Mouse (Mus musculus) heart, postnatal 10 days (tissue): ENCODE results near the gene Ssh2. TPM values are rescaled to one million over a fixed set of nuclear protein-coding genes. Genes with fewer than 3 reads are reported as not detected.
A peak's percentile ranks its signal among the peaks of the same experiment; 100 is the strongest.

Experiments
- DNase-seq, 2 experiments: peaks; one replicate each; pipeline ENCODE4 v3.0.0; 2021
- intact Hi-C: fragments of 180-260 bp; cut with DNase I; formaldehyde crosslinking; loops from one replicate; pipeline ENCODE4 v1.15.1; 2025
- total RNA-seq, 2 experiments: library from RNA; stranded (reverse); gene quantifications; 2 replicates each; pipeline ENCODE4 v1.2.3; 2021

Gene Ssh2
- total RNA-seq, 2 experiments from 2014 or later: 97.0 to 97.2 TPM

DNA sequence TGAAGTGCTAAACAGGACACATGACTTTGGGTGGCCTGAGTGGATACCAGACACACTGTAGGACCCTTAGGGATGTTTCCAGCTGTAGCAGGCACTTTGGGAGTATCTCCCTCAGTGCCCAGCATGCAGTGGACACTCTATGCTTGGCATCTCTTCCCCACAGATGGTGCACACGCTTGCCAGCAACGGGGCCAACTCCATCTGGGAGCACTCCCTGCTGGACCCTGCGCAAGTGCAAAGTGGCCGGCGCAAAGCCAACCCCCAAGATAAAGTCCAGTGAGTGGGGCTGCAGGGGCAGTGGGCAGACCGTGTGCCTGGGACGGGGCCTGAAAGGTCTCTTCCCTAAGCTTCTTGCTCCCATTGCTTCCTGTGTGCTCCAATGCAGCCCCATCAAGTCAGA, 283.3 kb downstream of the Ssh2 start:
- intact Hi-C loops: loop anchor here (10.0 kb wide), 1 partner anchor 295 kb away; no protein-coding TSS in a partner anchor
- DNase-seq: peak in 1 of 2 experiments; percentile 53

- intact Hi-C loops: loop anchor here (1.0 kb wide), 1 partner anchor 9 kb away; no protein-coding TSS in a partner anchor
- DNase-seq: no peak
Observed at GRCm38 (mm10) chr11:77500361-77501325, 284.6 kb downstream of the Ssh2 start.

DNA sequence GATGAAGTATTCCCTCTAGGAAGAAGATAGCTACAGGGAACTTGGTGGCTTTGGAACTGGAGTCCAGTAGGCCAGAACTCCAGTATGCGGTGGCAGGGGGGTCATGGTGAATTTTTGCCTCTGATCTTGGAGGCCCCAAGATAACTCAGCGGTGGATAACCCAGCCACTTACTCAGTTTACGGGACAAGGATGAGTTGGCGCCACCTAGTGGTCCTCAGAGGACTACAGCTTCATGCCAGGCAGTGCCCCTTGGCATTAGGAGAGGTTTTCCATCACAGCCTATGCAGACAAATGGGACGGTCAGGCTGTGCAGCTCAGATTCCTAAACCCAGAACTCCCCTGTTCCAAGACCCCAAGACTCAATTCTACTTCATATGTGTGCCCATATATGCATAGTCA, 285.3 kb downstream of the Ssh2 start:
- intact Hi-C loops: loop anchor here (1.0 kb wide), 1 partner anchor 10 kb away; no protein-coding TSS in a partner anchor
- DNase-seq: peak; percentile 84 to 87

DNA sequence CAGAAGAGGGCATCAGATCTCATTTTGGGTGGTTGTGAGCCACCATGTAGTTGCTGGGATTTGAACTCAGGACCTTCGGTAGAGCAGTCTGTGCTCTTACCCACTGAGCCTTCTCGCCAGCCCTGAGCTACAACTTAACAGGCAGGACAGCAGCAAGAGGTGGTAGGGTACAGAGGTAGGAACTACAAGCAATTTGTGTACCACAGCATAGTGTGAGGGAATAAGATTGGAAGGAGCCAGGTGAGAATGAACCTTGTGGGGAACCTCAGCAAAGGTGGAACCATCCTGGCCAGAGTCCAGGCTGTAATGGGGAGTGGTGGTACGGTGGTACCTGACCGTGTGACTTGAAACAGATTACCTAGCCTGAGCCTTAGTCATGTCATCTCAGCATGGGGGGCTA, 285.9 kb downstream of the Ssh2 start:
- no peak for DNase-seq
- intact Hi-C loops: loop anchor here (1.0 kb wide), 1 partner anchor 11 kb away; no protein-coding TSS in a partner anchor

GRCm38 (mm10) chr11:77502481-77502880, 286.4 kb downstream of the Ssh2 start:
- intact Hi-C loops: no loop called here
- no peak for DNase-seq

DNA sequence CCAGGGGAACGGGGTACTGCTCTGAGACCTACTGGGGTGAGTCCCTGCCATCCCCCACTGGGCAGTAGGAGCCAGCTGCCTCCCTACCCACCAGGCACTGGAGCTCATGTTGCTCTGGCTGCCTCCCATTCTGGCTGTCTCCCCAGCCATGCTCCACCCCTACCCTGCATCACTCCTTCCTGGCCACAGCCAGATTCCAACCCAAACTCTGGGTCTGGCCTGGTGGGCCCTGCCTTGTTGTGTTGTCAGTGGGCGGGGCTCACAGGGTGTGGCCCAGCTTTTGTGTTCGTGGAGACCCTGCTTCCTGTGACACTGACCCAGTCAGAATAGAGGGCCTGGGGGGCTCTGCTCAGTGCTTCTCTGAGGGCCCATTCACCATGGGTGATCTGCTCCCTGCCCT, 287.4 kb downstream of the Ssh2 start:
- intact Hi-C loops: no loop called here
- DNase-seq: peak; percentile 60 to 69

DNA sequence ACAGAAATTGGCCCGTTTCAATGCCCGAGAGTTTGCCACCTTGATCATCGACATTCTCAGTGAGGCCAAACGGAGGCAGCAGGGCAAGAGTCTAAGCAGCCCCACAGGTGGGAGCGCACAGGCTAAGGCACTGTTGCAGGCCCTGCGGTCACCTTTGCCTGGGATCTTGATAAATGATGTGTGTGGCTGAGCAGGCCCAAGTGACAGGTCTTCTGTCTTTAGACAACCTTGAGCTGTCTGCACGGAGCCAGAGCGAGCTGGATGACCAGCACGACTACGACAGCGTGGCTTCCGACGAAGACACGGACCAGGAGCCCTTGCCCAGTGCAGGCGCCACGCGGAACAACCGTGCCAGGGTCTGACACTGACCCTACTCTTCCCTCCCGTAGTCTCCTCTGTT, 288.3 kb downstream of the Ssh2 start:
- intact Hi-C loops: no loop called here
- no peak for DNase-seq

DNA sequence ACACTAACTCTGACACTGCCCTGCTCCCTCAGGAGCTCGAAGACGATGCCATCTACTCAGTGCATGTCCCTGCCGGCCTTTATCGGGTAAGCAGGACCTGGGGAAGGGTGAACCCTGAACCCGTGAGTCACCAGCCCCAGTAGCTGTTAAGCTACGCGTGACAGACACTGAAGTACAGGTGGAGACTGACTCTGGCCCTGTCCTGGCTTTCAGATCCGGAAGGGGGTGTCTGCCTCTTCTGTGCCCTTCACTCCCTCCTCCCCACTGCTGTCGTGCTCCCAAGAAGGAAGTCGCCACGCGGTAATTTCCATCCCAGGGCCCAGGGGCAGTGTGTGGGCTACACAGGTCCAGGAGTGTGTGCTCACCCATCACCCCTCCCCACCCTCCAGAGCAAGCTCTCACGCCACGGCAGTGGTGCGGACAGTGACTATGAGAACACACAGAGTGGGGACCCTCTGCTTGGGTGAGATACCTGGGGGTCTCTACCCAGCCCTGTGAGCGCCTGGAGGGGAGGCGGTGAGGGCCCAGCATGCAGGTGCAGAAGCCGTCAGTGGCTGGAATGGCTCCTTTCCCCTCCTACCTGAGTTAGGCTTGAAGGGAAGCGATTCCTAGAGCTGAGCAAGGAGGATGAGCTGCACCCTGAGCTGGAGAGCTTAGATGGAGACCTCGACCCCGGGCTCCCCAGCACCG, 289.3 kb downstream of the Ssh2 start:
- intact Hi-C loops: loop anchor here (5.0 kb wide), 1 partner anchor 122 kb away; no protein-coding TSS in a partner anchor

GRCm38 (mm10) chr11:77506273-77506672, 290.2 kb downstream of the Ssh2 start:
- no peak for DNase-seq
- intact Hi-C loops: loop anchor here (5.0 kb wide), 1 partner anchor 121 kb away; no protein-coding TSS in a partner anchor

More for the DNA sequence above, 289.3 kb downstream of the Ssh2 start:
- no peak for DNase-seq

- no peak for DNase-seq
- intact Hi-C loops: loop anchor here (5.0 kb wide), 1 partner anchor 120 kb away; no protein-coding TSS in a partner anchor
Observed at GRCm38 (mm10) chr11:77506941-77507340, 290.9 kb downstream of the Ssh2 start.

- no peak for DNase-seq
- intact Hi-C loops: loop anchor here (5.0 kb wide), 1 partner anchor 120 kb away; no protein-coding TSS in a partner anchor
Observed at GRCm38 (mm10) chr11:77507426-77507825, 291.3 kb downstream of the Ssh2 start.

- intact Hi-C loops: loop anchor here (5.0 kb wide), 1 partner anchor 119 kb away; no protein-coding TSS in a partner anchor
- peak; percentile 89 to 92 for DNase-seq
Observed at GRCm38 (mm10) chr11:77508068-77509021, 292.3 kb downstream of the Ssh2 start.

Other genes starting within 250 kb of the Ssh2 start
- gene Slc6a4, start 217.7 kb upstream of the Ssh2 start, total RNA-seq: 1 to 10 TPM in 1 of 2 experiments, under 1 TPM in 1; 0.60 to 1.3 TPM
- gene Nsrp1, start 137.9 kb upstream of the Ssh2 start, total RNA-seq: 10 to 100 TPM; 17.3 to 18.4 TPM
- gene Efcab5, start 27.3 kb upstream of the Ssh2 start, total RNA-seq: under 1 TPM; 0.57 to 0.69 TPM
- gene Coro6, start 246.1 kb downstream of the Ssh2 start, total RNA-seq: 100 to 1,000 TPM; 196 to 202 TPM